ENCODE assay signal across 10 mouse cellular contexts in the genomic region with DNA sequence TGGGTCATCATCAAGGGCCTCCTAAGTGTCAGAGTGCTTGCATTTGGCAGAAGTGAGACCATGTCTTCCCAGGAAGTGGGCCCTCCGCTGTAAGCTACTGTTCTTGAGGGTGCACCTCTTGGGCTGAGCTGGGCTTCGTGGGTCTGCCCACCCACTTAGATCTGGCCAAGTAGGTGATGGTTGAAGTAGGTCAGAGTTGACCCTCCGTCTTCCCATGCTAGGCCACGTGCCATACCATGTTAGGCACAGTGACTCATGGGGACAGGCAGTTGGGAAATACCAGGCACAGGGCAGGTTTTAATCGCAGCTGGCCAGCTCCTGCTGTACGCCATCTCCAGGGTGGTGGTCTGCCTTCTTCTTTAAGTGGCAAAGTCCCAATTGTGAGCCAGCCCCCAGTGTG. TPM values are rescaled to one million over a fixed set of nuclear protein-coding genes. Genes with fewer than 3 reads are reported as not detected.
DNase-seq lines count a peak whose midpoint lies in the region; ATAC-seq and TF ChIP-seq lines count a peak whose summit lies in the region.
"Had no signal": no experiment of that assay in that cellular context is flagged by ENCODE, and none has a peak within 500 bp of the region (broad histone marks: within the 10 kb centered on the region; RNA-seq: fewer than 3 reads in every experiment).

No protein-coding gene starts in this region.

- peak; percentile 56 to 76 for DNase-seq in heart, adult 2 months
- DNase-seq in heart, adult 8-10 months (ENCODE audit: low spot score), result no peak
- DNase-seq in ovary, postnatal 36 days (ENCODE audit: low spot score), result peak; percentile 19
- DNase-seq in ovary, postnatal 10 days (ENCODE audit: low spot score), result no peak
- no peak for DNase-seq in stomach, postnatal 0 days (ENCODE audit: low spot score)
- no peak for DNase-seq in cerebellum, adult 11-12 months
- DNase-seq: right cerebral cortex, postnatal 14 days had no signal

- no peaks in the 10 kb centered on the region for H3K9me3 ChIP-seq in heart, embryonic 16.5 days (replicated peaks; ENCODE audit: control insufficient read depth, low read length)
- no peaks in the 10 kb centered on the region for H3K9me3 ChIP-seq in stomach, postnatal 0 days (ENCODE audit: control insufficient read depth, low read length)
- H3K9me3 ChIP-seq: embryonic facial prominence, embryonic 15.5 days had no signal

- TF ChIP-seq POLR2A in heart, adult 2 months (IDR thresholded peaks at IDR 0.05; ENCODE audit: insufficient read depth, low read depth, low read length), result peak; percentile 19; the same call in 1 of the 2 replicates

- no peaks in the 10 kb centered on the region for H3K27me3 ChIP-seq in heart, adult 2 months (ENCODE audit: control insufficient read depth, insufficient read depth, low read length)
- peaks cover 5% of the 10 kb centered on the region; the same call in 1 of the 2 replicates for H3K27me3 ChIP-seq in heart, embryonic 16.5 days (ENCODE audit: control insufficient read depth, insufficient read depth, low read length)
- H3K27me3 ChIP-seq in stomach, postnatal 0 days (ENCODE audit: control insufficient read depth, insufficient read depth, low read length), result no peaks in the 10 kb centered on the region

- ATAC-seq in heart, embryonic 16.5 days (replicated peaks; ENCODE audit: extremely low read depth, insufficient read depth, low FRiP score), result no peak
- no peak for ATAC-seq in stomach, postnatal 0 days (ENCODE audit: low FRiP score, low TSS enrichment)
- no peak for ATAC-seq in monocyte, adult 5-6 weeks (replicated peaks; ENCODE audit: insufficient number of reproducible peaks, low FRiP score, low TSS enrichment, poor library complexity, severe bottlenecking)

- no peak for TF ChIP-seq CTCF in heart, adult 2 months (IDR thresholded peaks at IDR 0.05)
- TF ChIP-seq CTCF in stomach, postnatal 0 days (IDR thresholded peaks at IDR 0.05; ENCODE audit: low read depth), result no peak

- peaks cover 5% of the 10 kb centered on the region; the same call in 1 of the 2 replicates for H3K36me3 ChIP-seq in heart, adult 2 months (ENCODE audit: control insufficient read depth, insufficient read depth, low read length)
- peaks cover 22% of the 10 kb centered on the region for H3K36me3 ChIP-seq in heart, embryonic 16.5 days (ENCODE audit: control insufficient read depth, insufficient read depth)
- H3K36me3 ChIP-seq in stomach, postnatal 0 days (ENCODE audit: control insufficient read depth, insufficient read depth, low read length), result peaks cover 6% of the 10 kb centered on the region; the same call in 1 of the 2 replicates

- H3K4me3 ChIP-seq in heart, adult 2 months, result peak overlapping the region; percentile 100
- H3K4me3 ChIP-seq in heart, embryonic 16.5 days (ENCODE audit: low read length), result no peak overlapping the region
- H3K4me3 ChIP-seq in stomach, postnatal 0 days (ENCODE audit: low read depth, low read length), result no peak overlapping the region

- H3K9ac ChIP-seq in heart, adult 2 months (ENCODE audit: low read depth, low read length), result peak overlapping the region; percentile 97; the same call in 1 of the 2 replicates
- no peak overlapping the region for H3K9ac ChIP-seq in heart, embryonic 16.5 days (ENCODE audit: low read length)
- H3K9ac ChIP-seq in stomach, postnatal 0 days (ENCODE audit: low read length), result no peak overlapping the region; the same call in 1 of the 2 replicates
- H3K9ac ChIP-seq: embryonic facial prominence, embryonic 15.5 days had no signal

- TF ChIP-seq EP300 in heart, adult 2 months (IDR thresholded peaks at IDR 0.05; ENCODE audit: insufficient read depth, low read depth, low read length), result peak; percentile 79; the same call in 1 of the 2 replicates
- TF ChIP-seq EP300 in stomach, postnatal 0 days (optimal IDR thresholded peaks at IDR 0.05), result no peak

- peak overlapping the region; percentile 95; the same call in 1 of the 2 replicates for H3K4me2 ChIP-seq in heart, embryonic 16.5 days (ENCODE audit: low read depth, low read length)
- peak overlapping the region; percentile 86; the same call in 1 of the 2 replicates for H3K4me2 ChIP-seq in stomach, postnatal 0 days (replicated peaks; ENCODE audit: low read depth)

- H3K4me1 ChIP-seq in heart, adult 2 months (ENCODE audit: control insufficient read depth, insufficient read depth, low read length), result peaks cover 23% of the 10 kb centered on the region
- H3K4me1 ChIP-seq in heart, embryonic 16.5 days (ENCODE audit: control insufficient read depth, insufficient read depth, low read length), result peaks cover 22% of the 10 kb centered on the region
- H3K4me1 ChIP-seq in stomach, postnatal 0 days (replicated peaks; ENCODE audit: control insufficient read depth, insufficient read depth), result peaks cover 9% of the 10 kb centered on the region; the same call in 1 of the 2 replicates

- 37% methylated on average over 6 of the region's 6 CpGs for WGBS in heart, adult 2 months
- WGBS in heart, embryonic 16.5 days, result 80% methylated on average over 6 of the region's 6 CpGs
- WGBS in stomach, postnatal 0 days, result 72% methylated on average over 6 of the region's 6 CpGs

- no peaks in the 10 kb centered on the region for H3K79me2 ChIP-seq in heart, adult 2 months (replicated peaks; ENCODE audit: control insufficient read depth, insufficient read depth, low read length)

- peak overlapping the region; percentile 100 for H3K27ac ChIP-seq in heart, adult 2 months
- H3K27ac ChIP-seq in heart, embryonic 16.5 days (ENCODE audit: low read length), result no peak overlapping the region
- H3K27ac ChIP-seq in stomach, postnatal 0 days (replicated peaks), result no peak overlapping the region; the same call in 1 of the 2 replicates
- H3K27ac ChIP-seq: embryonic facial prominence, embryonic 15.5 days had no signal

- intact Hi-C loops in heart, adult 2 months (cut with DNase I), result no loop called here

RNA-seq across cellular contexts. Expression of a gene that starts 1.7 kb away (rescaled TPM):
- 100 to 1,000 TPM; 398 to 572 TPM for total RNA-seq in heart, adult 2 months (2021)
- polyA plus RNA-seq in heart, adult 2 months (2012; rRNA removed), result 597 and 669 TPM in 2 replicates
- total RNA-seq in heart, adult 8-10 months (2022), result 100 to 1,000 TPM; 419 to 549 (median 431) TPM
- 73.1 and 78.0 TPM in 2 replicates for polyA plus RNA-seq in heart, embryonic 16.5 days (2015; fragmentation: Nextera tagmentation; extraction: Ambion mirVana)
- polyA plus RNA-seq in stomach, postnatal 0 days (2015; fragmentation: Nextera tagmentation; extraction: Ambion mirVana), result 82.1 and 88.0 TPM in 2 replicates
- total RNA-seq in monocyte, adult 5-6 weeks (2017), result 19.7 to 28.0 TPM (median 25.4 TPM) in 3 replicates

RNA-seq across cellular contexts. Expression of a gene that starts 4.2 kb away (rescaled TPM):
- total RNA-seq in heart, adult 2 months (2021), result 10 to 100 TPM; 15.4 to 19.4 TPM
- polyA plus RNA-seq in heart, adult 2 months (2012; rRNA removed), result 23.8 and 35.0 TPM in 2 replicates
- 10 to 100 TPM; 17.7 to 24.2 (median 19.1) TPM for total RNA-seq in heart, adult 8-10 months (2022)
- 24.2 and 26.1 TPM in 2 replicates for polyA plus RNA-seq in heart, embryonic 16.5 days (2015; fragmentation: Nextera tagmentation; extraction: Ambion mirVana)
- 20.8 and 23.5 TPM in 2 replicates for polyA plus RNA-seq in stomach, postnatal 0 days (2015; fragmentation: Nextera tagmentation; extraction: Ambion mirVana)
- not detected in 3 replicates for total RNA-seq in monocyte, adult 5-6 weeks (2017)

RNA-seq across cellular contexts. Expression of a gene that starts 9.6 kb away (rescaled TPM):
- total RNA-seq in heart, adult 2 months (2021), result 100 to 1,000 TPM; 848 to 928 TPM
- polyA plus RNA-seq in heart, adult 2 months (2012; rRNA removed), result 404 and 421 TPM in 2 replicates
- 100 to 1,000 TPM; 796 to 941 (median 846) TPM for total RNA-seq in heart, adult 8-10 months (2022)
- polyA plus RNA-seq in heart, embryonic 16.5 days (2015; fragmentation: Nextera tagmentation; extraction: Ambion mirVana), result 704 and 720 TPM in 2 replicates
- polyA plus RNA-seq in stomach, postnatal 0 days (2015; fragmentation: Nextera tagmentation; extraction: Ambion mirVana), result 1,187 and 1,334 TPM in 2 replicates
- 2,770 to 3,796 TPM (median 2,928 TPM) in 3 replicates for total RNA-seq in monocyte, adult 5-6 weeks (2017)

RNA-seq across cellular contexts. Expression of a gene that starts 10.5 kb away (rescaled TPM):
- total RNA-seq in heart, adult 2 months (2021), result 100 to 1,000 TPM; 272 to 334 TPM
- 395 and 491 TPM in 2 replicates for polyA plus RNA-seq in heart, adult 2 months (2012; rRNA removed)
- total RNA-seq in heart, adult 8-10 months (2022), result 100 to 1,000 TPM; 331 to 351 (median 345) TPM
- polyA plus RNA-seq in heart, embryonic 16.5 days (2015; fragmentation: Nextera tagmentation; extraction: Ambion mirVana), result 42.2 and 44.0 TPM in 2 replicates
- 22.6 and 27.5 TPM in 2 replicates for polyA plus RNA-seq in stomach, postnatal 0 days (2015; fragmentation: Nextera tagmentation; extraction: Ambion mirVana)
- total RNA-seq in monocyte, adult 5-6 weeks (2017), result 17.8 to 40.8 TPM (median 20.7 TPM) in 3 replicates

RNA-seq across cellular contexts. Expression of a gene that starts 12.9 kb away (rescaled TPM):
- total RNA-seq in heart, adult 2 months (2021), result under 1 TPM; 0.37 to 0.70 TPM
- polyA plus RNA-seq in heart, adult 2 months (2012; rRNA removed), result 1.8 and 2.0 TPM in 2 replicates
- under 1 TPM; 0.32 to 0.62 (median 0.44) TPM for total RNA-seq in heart, adult 8-10 months (2022)
- 9.0 and 9.7 TPM in 2 replicates for polyA plus RNA-seq in heart, embryonic 16.5 days (2015; fragmentation: Nextera tagmentation; extraction: Ambion mirVana)
- polyA plus RNA-seq in stomach, postnatal 0 days (2015; fragmentation: Nextera tagmentation; extraction: Ambion mirVana), result 1.8 and 2.0 TPM in 2 replicates
- total RNA-seq in monocyte, adult 5-6 weeks (2017), result 4.5 to 5.9 TPM (median 4.8 TPM) in 3 replicates

Comparison
In these comparisons a context has a peak if more than half of its experiments do, and no peak if none do; other contexts are left out.
1. DNase-seq: peak in heart, adult 2 months (2 of 2) and ovary, postnatal 36 days (single experiment); none in heart, adult 8-10 months (single experiment), ovary, postnatal 10 days (single experiment), stomach, postnatal 0 days (single experiment) and cerebellum, adult 11-12 months (single experiment).
2. RNA of a gene that starts 1.7 kb away (total RNA-seq): 398 to 572 TPM in heart, adult 2 months and 419 to 549 TPM in heart, adult 8-10 months; 19.7 to 28.0 TPM in monocyte, adult 5-6 weeks; every median in the first group is over 10 times any median in the second.
3. RNA of a gene that starts 4.2 kb away (total RNA-seq): 17.7 to 24.2 TPM in heart, adult 8-10 months and 15.4 to 19.4 TPM in heart, adult 2 months; not detected in monocyte, adult 5-6 weeks; every median in the first group is over 10 times any median in the second.